Mouse (Mus musculus) liver, embryonic 16.5 days (tissue): ENCODE data around the gene Pgs1. TPM values are rescaled to one million over a fixed set of nuclear protein-coding genes. Genes with fewer than 3 reads are reported as not detected.

ENCODE experiments used
- ATAC-seq: fragments of 200-750 bp; cut with Nextera tagmentation; 2 replicates; pipeline ENCODE4 v1.8.0; 2017; ENCODE audit warnings: low read depth, mild to moderate bottlenecking, moderate number of reproducible peaks, moderate library complexity
- H3K27ac ChIP-seq: fragments of 300-500 bp; sonication (generic); 2 replicates; pipeline ENCODE4 v1.5.1; 2014; ENCODE audit warnings: mild to moderate bottlenecking, low read length
- H3K27me3 ChIP-seq: fragments of 300-500 bp; sonication (generic); 2 replicates; pipeline ENCODE4 v1.6.1; 2014; ENCODE audit warnings: low read depth, low read length, mixed read lengths; ENCODE audit not compliant: control insufficient read depth, insufficient read depth
- H3K36me3 ChIP-seq: fragments of 300-500 bp; sonication (generic); 2 replicates; pipeline ENCODE4 v1.6.1; 2014; ENCODE audit warnings: mild to moderate bottlenecking; ENCODE audit not compliant: control insufficient read depth, insufficient read depth
- H3K4me1 ChIP-seq: fragments of 300-500 bp; sonication (generic); 2 replicates; pipeline ENCODE4 v1.6.1; 2014; ENCODE audit warnings: low read depth, low read length, mixed read lengths; ENCODE audit not compliant: control insufficient read depth
- H3K4me2 ChIP-seq: fragments of 300-500 bp; sonication (generic); 2 replicates; pipeline ENCODE4 v1.6.1; 2014; ENCODE audit warnings: low read depth, low read length, mixed read lengths
- H3K4me3 ChIP-seq: fragments of 300-500 bp; sonication (generic); 2 replicates; pipeline ENCODE4 v1.5.1; 2014; ENCODE audit warnings: low read depth, mild to moderate bottlenecking, low read length
- H3K9ac ChIP-seq: fragments of 300-500 bp; sonication (generic); 2 replicates; pipeline ENCODE4 v1.6.1; 2014; ENCODE audit warnings: low read depth, low read length
- H3K9me3 ChIP-seq: fragments of 300-500 bp; sonication (generic); replicated peaks from 2 replicates; pipeline ENCODE4 v1.6.1; 2016; ENCODE audit warnings: low read length; ENCODE audit not compliant: control insufficient read depth
- WGBS: fragments of 180-500 bp; shearing (Covaris S2); extraction: QIAGEN DNeasy Blood & Tissue Kit; methylation state at CpG from one replicate; pipeline ENCODE4 v1.1.7; 2014; ENCODE audit not compliant: insufficient replicate concordance; 5-methylcytosine and 5-hydroxymethylcytosine counted together
- polyA plus RNA-seq: library from polyadenylated mRNA; unstranded; fragments of >200 nt; fragmentation: Nextera tagmentation; extraction: Ambion mirVana; gene quantifications from 2 replicates; pipeline ENCODE4 v1.2.1, GENCODE M21; 2015

The Pgs1 gene
- polyA plus RNA-seq, 1 experiment from 2014 or later: 13.7 TPM

DNA sequence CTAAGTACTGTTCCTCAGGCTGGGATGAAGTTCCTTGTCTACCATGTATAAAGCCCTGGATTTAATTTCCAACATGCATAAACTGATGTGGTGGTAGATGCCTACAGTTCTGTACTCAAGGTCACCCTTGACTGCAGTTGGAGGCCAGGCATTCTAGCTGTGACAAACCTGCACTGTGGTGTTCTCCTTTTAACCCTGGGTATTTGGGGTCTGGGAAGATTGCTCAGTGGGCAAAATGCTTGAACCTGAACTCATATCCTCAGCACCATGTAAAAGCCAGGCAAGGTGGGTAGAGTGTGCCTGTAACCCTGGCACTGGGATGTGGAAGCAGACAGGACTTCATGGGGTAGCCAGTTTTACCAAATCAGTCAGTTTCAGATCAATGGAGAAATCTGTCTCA, 25.5 kb upstream of the Pgs1 start:
- no peak for ATAC-seq
- H3K4me3 ChIP-seq: no peak overlapping the region
- no peak overlapping the region for H3K4me2 ChIP-seq
- peaks cover 26% of the 10 kb centered on the region for H3K27me3 ChIP-seq
- H3K4me1 ChIP-seq: peaks cover 30% of the 10 kb centered on the region
- H3K27ac ChIP-seq: no peak overlapping the region
- no peaks in the 10 kb centered on the region for H3K36me3 ChIP-seq
- H3K9ac ChIP-seq: no peak overlapping the region
- H3K9me3 ChIP-seq: no peaks in the 10 kb centered on the region

DNA sequence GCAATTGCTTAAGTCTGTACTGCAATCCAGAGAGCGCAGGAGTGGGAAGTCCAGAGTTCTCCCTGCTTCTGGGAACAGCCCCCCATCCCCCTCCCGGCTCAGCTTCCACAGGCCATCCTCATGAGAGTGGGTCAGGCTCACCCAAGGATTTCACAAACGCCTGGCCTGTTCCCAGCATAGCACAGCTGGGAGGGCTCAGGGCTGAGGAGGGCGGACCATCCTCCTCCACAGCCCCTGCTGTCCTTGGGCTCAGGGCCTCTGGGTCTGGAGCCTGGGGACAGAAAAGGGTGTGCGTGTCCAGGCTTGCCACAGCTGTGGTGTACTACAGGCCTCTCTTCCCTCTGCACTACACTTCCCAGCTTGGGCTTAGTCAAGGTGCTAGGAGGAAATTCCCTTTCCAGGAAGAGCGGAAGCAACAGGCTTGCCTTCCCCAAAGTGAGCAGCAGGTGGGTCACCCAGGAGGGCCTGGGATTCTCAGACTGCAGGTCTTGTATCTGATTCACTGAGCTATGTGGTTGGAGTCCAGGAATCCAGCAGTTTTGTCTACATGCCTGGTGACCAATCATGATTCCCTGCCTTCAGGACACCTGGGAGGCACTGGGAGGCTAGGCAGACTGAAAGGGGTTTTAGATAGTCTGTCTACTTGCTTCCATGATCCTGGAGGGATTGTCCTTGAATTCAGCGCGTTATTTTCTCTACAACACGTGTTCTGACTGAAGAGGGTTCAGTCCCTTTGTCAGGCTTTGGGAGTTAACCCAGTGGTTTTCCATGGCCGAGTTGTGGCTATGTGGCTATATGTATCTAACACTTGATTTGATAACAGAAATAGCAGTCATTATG, 23.6 kb upstream of the Pgs1 start:
- H3K4me2 ChIP-seq: no peak overlapping the region
- WGBS: 48% methylated on average over 10 of the region's 10 CpGs
- no peak overlapping the region for H3K9ac ChIP-seq
- peaks cover 44% of the 10 kb centered on the region for H3K27me3 ChIP-seq
- peaks cover 32% of the 10 kb centered on the region for H3K4me1 ChIP-seq
- peak overlapping the region; percentile 50 for H3K27ac ChIP-seq
- peak; percentile 38 for ATAC-seq
- H3K9me3 ChIP-seq: no peaks in the 10 kb centered on the region
- peaks cover 6% of the 10 kb centered on the region; the same call in 1 of the 2 replicates for H3K36me3 ChIP-seq
- H3K4me3 ChIP-seq: no peak overlapping the region

GRCm38 (mm10) chr11:117963091-117963793, 22.9 kb upstream of the Pgs1 start:
- Histone ChIP-seq H3K27me3 (peaks cover 51% of the 10 kb centered on the region), H3K4me2 (peak overlapping the region; percentile 68), H3K4me3 (peak overlapping the region; percentile 33), H3K9ac (peak overlapping the region; percentile 13; the same call in 1 of the 2 replicates), H3K4me1 (peaks cover 36% of the 10 kb centered on the region), H3K9me3 (no peaks in the 10 kb centered on the region), H3K27ac (peak overlapping the region; percentile 50), H3K36me3 (peaks cover 8% of the 10 kb centered on the region; the same call in 1 of the 2 replicates)
- peak; percentile 88 for ATAC-seq
- WGBS: 2% methylated on average over 40 of the region's 40 CpGs

DNA sequence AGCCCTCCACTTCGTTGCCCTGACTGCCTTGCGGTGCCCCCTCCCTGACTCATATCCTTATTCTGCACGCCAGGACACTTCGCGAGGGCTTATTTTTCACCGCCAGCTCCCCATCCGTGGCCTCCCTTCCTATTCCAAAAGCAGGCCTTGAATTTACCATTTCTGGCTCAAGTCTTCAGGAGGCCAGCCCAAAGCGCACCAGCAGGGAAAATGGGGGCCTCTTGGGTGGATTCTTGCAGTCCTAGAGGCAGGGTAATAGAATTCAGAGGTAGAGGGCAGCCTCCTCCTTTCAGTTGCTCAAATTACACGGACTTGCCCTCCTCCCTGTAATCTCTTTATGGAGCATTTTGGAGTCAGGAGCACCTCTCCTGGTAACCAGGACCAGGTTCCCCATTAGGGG, 22.2 kb upstream of the Pgs1 start:
- Histone ChIP-seq H3K9me3 (no peaks in the 10 kb centered on the region), H3K27me3 (peaks cover 56% of the 10 kb centered on the region), H3K4me2 (peak overlapping the region; percentile 68), H3K9ac (peak overlapping the region; percentile 13; the same call in 1 of the 2 replicates), H3K27ac (0 out of 2 replicates have a peak overlapping the region, but pooled peaks have one; percentile 3), H3K36me3 (peaks cover 8% of the 10 kb centered on the region; the same call in 1 of the 2 replicates), H3K4me1 (peaks cover 39% of the 10 kb centered on the region), H3K4me3 (peak overlapping the region; percentile 33)
- 3% methylated on average over 9 of the region's 9 CpGs for WGBS
- no peak for ATAC-seq

DNA sequence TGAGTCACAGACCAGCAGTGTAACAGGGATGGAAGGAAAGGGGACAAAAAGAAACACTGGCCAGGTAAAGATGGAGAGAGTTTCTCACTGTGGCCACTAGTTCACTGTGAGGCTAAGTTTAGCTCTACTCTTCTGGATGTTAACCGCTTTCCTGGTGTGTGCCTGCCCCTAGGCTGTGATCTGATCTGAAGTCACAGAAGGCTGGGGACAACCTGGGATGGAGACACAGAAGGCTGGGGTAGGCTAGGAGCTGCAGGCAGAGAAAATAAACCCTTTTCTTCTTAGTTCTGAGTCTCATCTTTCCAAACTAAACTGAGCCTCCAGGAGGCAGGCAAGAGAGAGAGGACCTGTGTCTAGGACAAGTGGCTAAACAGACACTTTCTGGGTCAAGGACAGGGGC, 21.8 kb upstream of the Pgs1 start:
- WGBS: 36% methylated on average over 1 of the region's 1 CpGs
- Histone ChIP-seq H3K4me3 (no peak overlapping the region), H3K27me3 (peaks cover 60% of the 10 kb centered on the region), H3K4me2 (0 out of 2 replicates have a peak overlapping the region, but pooled peaks have one; percentile 68), H3K9me3 (no peaks in the 10 kb centered on the region), H3K4me1 (peaks cover 39% of the 10 kb centered on the region), H3K27ac (no peak overlapping the region), H3K36me3 (peaks cover 8% of the 10 kb centered on the region; the same call in 1 of the 2 replicates), H3K9ac (no peak overlapping the region)
- ATAC-seq: no peak

- 38% methylated on average over 7 of the region's 7 CpGs for WGBS
- Histone ChIP-seq H3K4me2 (no peak overlapping the region), H3K36me3 (peaks cover 8% of the 10 kb centered on the region; the same call in 1 of the 2 replicates), H3K4me1 (peaks cover 43% of the 10 kb centered on the region), H3K27me3 (peaks cover 63% of the 10 kb centered on the region), H3K27ac (no peak overlapping the region), H3K9me3 (no peaks in the 10 kb centered on the region), H3K4me3 (no peak overlapping the region), H3K9ac (no peak overlapping the region)
- no peak for ATAC-seq
Measured at GRCm38 (mm10) chr11:117965052-117965451, 21.0 kb upstream of the Pgs1 start.

GRCm38 (mm10) chr11:117965561-117965981, 20.5 kb upstream of the Pgs1 start:
- peaks cover 48% of the 10 kb centered on the region for H3K4me1 ChIP-seq
- H3K4me2 ChIP-seq: no peak overlapping the region
- H3K9me3 ChIP-seq: no peaks in the 10 kb centered on the region
- H3K9ac ChIP-seq: no peak overlapping the region
- peaks cover 62% of the 10 kb centered on the region for H3K27me3 ChIP-seq
- no peak overlapping the region for H3K4me3 ChIP-seq
- 32% methylated on average over 9 of the region's 9 CpGs for WGBS
- no peak for ATAC-seq
- no peak overlapping the region for H3K27ac ChIP-seq
- H3K36me3 ChIP-seq: peaks cover 8% of the 10 kb centered on the region; the same call in 1 of the 2 replicates

DNA sequence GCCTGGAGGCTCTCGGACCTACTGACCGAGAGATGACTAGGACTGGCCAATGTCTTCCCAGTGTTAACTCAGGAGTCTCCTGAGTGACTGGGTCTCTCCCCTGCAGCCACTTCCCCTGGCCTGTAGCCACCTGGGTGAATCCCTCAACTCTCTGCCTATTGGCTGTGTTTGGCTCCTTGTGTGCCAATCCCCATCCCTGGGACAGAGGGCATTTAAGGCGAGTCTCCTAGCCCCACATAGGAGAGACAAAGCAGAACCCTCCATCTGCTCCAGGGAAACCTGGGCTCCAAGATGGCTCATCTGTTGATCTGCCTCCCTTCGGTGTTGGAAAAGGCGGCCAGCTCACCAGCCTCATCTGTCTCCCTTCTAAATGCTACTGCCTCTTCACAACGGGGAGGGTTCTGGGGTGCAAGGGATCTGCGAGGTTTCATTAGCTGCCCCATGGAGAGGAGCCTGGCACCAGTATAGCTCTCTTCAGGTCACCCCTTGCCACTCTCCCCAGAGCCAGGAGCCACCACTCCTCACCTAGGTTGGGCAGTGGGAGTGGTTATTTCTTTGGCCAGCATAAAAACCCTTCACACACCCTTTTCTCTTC, 19.5 kb upstream of the Pgs1 start:
- Histone ChIP-seq H3K27me3 (peaks cover 58% of the 10 kb centered on the region), H3K9ac (no peak overlapping the region)

More for the DNA sequence above, 19.5 kb upstream of the Pgs1 start:
- no peak for ATAC-seq
- H3K9me3 ChIP-seq: no peaks in the 10 kb centered on the region
- H3K27ac ChIP-seq: no peak overlapping the region
- peak overlapping the region; percentile 81 for H3K4me2 ChIP-seq
- H3K4me3 ChIP-seq: no peak overlapping the region
- H3K36me3 ChIP-seq: peaks cover 8% of the 10 kb centered on the region; the same call in 1 of the 2 replicates
- H3K4me1 ChIP-seq: peaks cover 49% of the 10 kb centered on the region
- WGBS: 67% methylated on average over 7 of the region's 7 CpGs
